Mouse (Mus musculus) kidney, embryonic 15.5 days (tissue): ENCODE results near the gene Ptpro. TPM values are rescaled to one million over a fixed set of nuclear protein-coding genes. Genes with fewer than 3 reads are reported as not detected.

ENCODE experiments used
- ATAC-seq: fragments of 200-750 bp; cut with Nextera tagmentation; replicated peaks from 2 replicates; pipeline ENCODE4 v1.8.0; 2017; ENCODE audit warnings: moderate TSS enrichment; ENCODE audit not compliant: low FRiP score
- H3K27ac ChIP-seq: fragments of 300-500 bp; sonication (generic); 2 replicates; pipeline ENCODE4 v1.5.1; 2015; ENCODE audit warnings: mild to moderate bottlenecking, inconsistent platforms
- H3K27me3 ChIP-seq: fragments of 300-500 bp; sonication (generic); 2 replicates; pipeline ENCODE4 v1.6.1; 2015; ENCODE audit warnings: inconsistent platforms
- H3K36me3 ChIP-seq: fragments of 300-500 bp; sonication (generic); 2 replicates; pipeline ENCODE4 v1.6.1; 2015; ENCODE audit warnings: inconsistent platforms
- H3K4me1 ChIP-seq: fragments of 300-500 bp; sonication (generic); 2 replicates; pipeline ENCODE4 v1.6.1; 2015; ENCODE audit warnings: inconsistent platforms
- H3K4me2 ChIP-seq: fragments of 300-500 bp; sonication (generic); 2 replicates; pipeline ENCODE4 v1.6.1; 2015; ENCODE audit warnings: moderate library complexity, mild to moderate bottlenecking, inconsistent platforms
- H3K4me3 ChIP-seq: fragments of 300-500 bp; sonication (generic); replicated peaks from 2 replicates; pipeline ENCODE4 v1.5.1; 2015; ENCODE audit warnings: mild to moderate bottlenecking, inconsistent platforms
- H3K9ac ChIP-seq: fragments of 300-500 bp; sonication (generic); 2 replicates; pipeline ENCODE4 v1.6.1; 2015; ENCODE audit warnings: mild to moderate bottlenecking, inconsistent platforms
- H3K9me3 ChIP-seq: fragments of 300-500 bp; sonication (generic); replicated peaks from 2 replicates; pipeline ENCODE4 v1.6.1; 2016; ENCODE audit warnings: inconsistent platforms
- WGBS: fragments of 180-500 bp; shearing (Covaris S2); methylation state at CpG from one replicate; pipeline ENCODE4 v1.1.7; 2015; ENCODE audit warnings: mixed read lengths; 5-methylcytosine and 5-hydroxymethylcytosine counted together
- polyA plus RNA-seq: library from polyadenylated mRNA; unstranded; fragments of >200 nt; fragmentation: Nextera tagmentation; extraction: Ambion mirVana; gene quantifications from 2 replicates; pipeline ENCODE4 v1.2.1, GENCODE M21; 2015

The Ptpro gene
- polyA plus RNA-seq, 1 experiment from 2014 or later = 15.9 TPM

DNA sequence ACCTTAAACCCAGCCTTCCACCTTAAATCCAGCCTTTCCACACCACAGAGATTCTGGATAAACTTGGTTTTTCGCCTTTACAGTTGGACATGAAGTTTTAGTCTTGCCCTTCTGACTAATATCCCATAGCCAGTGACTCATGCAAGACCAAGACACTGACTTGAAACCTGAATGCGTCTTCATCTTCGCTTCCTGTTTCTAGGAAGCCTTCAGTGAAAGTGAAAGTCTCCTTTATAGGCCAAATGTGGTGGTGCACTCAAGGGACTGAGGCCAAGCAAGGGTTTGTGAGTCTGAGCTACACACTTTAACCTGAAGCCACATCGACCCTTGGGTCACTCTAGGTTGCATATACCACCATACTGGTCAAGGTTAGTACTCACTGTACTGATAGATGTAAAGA, 50.4 kb downstream of the Ptpro start:
- no peak overlapping the region for H3K9ac ChIP-seq
- no peaks in the 10 kb centered on the region for H3K36me3 ChIP-seq
- H3K4me2 ChIP-seq = no peak overlapping the region
- no peaks in the 10 kb centered on the region for H3K4me1 ChIP-seq
- no peak for ATAC-seq
- H3K27ac ChIP-seq = no peak overlapping the region
- H3K27me3 ChIP-seq = no peaks in the 10 kb centered on the region
- no peaks in the 10 kb centered on the region for H3K9me3 ChIP-seq
- 85% methylated on average over 4 of the region's 4 CpGs for WGBS
- H3K4me3 ChIP-seq = no peak overlapping the region

DNA sequence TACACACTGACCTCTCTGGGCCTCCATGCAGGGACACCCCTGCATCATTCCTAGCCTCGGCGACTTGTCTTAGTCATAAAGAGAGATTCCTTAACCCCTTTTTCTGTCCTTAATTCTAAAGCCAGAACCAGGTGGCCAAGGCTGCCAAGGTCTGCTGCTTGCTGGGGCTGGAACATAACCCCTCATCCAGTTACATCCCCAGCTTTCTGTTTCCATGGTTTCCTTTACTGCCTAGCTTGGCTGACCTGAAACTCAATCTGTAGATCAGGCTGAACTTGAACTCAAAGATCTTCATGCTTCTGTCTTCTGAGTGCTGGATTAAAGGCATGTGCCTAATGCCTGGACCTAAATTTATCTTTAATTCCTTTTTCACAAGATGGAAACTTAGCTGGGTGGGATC, 51.7 kb downstream of the Ptpro start:
- Histone ChIP-seq H3K9ac (no peak overlapping the region), H3K4me1 (no peaks in the 10 kb centered on the region), H3K4me3 (no peak overlapping the region), H3K4me2 (no peak overlapping the region), H3K9me3 (no peaks in the 10 kb centered on the region), H3K27me3 (no peaks in the 10 kb centered on the region), H3K27ac (0 out of 2 replicates have a peak overlapping the region, but pooled peaks have one; percentile 11), H3K36me3 (no peaks in the 10 kb centered on the region)
- 30% methylated on average over 2 of the region's 2 CpGs for WGBS
- ATAC-seq = peak; percentile 71

DNA sequence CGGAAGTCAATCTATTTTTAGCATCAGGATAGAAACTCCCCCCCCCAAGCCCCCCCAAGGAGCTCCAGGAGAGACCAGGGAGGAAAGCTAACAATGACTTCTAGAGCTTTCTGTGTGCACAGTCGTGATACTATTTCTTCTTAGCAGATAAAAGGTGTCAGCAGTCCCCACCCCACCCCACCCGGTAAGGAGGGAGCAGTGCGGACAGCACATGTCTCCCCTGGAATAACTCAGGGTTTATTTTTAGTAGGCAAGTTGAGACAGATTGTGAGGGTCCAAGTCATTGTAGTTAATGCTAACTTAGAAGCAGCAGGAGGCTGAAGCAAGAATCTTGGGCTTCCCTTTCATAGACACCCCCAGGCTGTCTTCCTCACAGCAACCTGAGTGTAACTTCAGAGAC, 63.1 kb downstream of the Ptpro start:
- no peak for ATAC-seq
- H3K4me1 ChIP-seq = peaks cover 4% of the 10 kb centered on the region; the same call in 1 of the 2 replicates
- H3K27me3 ChIP-seq = no peaks in the 10 kb centered on the region
- H3K4me2 ChIP-seq = no peak overlapping the region
- no peaks in the 10 kb centered on the region for H3K9me3 ChIP-seq
- WGBS = 53% methylated on average over 4 of the region's 4 CpGs
- no peak overlapping the region for H3K4me3 ChIP-seq
- H3K36me3 ChIP-seq = no peaks in the 10 kb centered on the region
- H3K27ac ChIP-seq = no peak overlapping the region
- no peak overlapping the region for H3K9ac ChIP-seq

DNA sequence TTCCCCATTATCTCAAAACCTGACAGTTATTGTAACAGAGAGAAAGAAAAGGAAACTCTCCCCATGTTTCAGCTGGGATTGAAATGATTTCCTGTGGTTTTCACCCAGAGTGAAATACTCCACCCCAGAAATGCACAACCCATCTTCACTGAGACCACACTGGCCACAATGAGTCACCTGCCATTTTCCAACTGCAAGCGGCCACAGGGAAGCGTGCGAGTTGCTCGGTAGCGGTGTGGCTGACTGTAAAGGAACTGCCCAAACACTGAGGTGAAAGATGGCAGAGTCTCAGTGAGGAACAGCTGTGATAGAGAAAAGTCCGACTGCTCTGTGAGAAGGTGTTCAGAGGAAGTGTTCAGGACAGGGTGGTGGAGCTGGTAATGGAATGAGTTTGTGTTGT, 64.2 kb downstream of the Ptpro start:
- H3K9me3 ChIP-seq = no peaks in the 10 kb centered on the region
- H3K27me3 ChIP-seq = no peaks in the 10 kb centered on the region
- no peak overlapping the region for H3K4me3 ChIP-seq
- WGBS = 82% methylated on average over 6 of the region's 6 CpGs
- H3K9ac ChIP-seq = no peak overlapping the region
- H3K4me1 ChIP-seq = peaks cover 4% of the 10 kb centered on the region; the same call in 1 of the 2 replicates
- H3K4me2 ChIP-seq = no peak overlapping the region
- H3K27ac ChIP-seq = no peak overlapping the region
- ATAC-seq = no peak
- no peaks in the 10 kb centered on the region for H3K36me3 ChIP-seq

DNA sequence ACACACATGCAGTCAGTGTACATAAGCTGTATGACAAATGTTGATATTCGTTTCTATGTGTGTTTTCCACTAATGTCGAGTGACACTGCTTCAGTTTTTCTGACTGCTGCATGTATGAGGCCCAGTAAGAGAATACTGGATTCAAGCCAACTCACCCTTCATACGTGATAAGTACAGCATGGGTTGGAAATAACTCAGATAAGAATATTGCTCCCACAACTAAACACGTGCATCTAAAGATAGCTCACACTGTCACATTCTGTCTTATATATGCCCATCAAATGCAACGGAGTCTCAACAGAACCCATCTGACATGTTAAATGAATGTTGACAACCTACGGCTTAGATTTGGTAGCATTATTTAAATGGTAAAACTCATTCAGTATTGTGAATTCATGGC, 65.4 kb downstream of the Ptpro start:
- H3K27ac ChIP-seq = no peak overlapping the region
- H3K4me2 ChIP-seq = no peak overlapping the region
- H3K36me3 ChIP-seq = no peaks in the 10 kb centered on the region
- 86% methylated on average over 6 of the region's 6 CpGs for WGBS
- H3K4me3 ChIP-seq = no peak overlapping the region
- H3K4me1 ChIP-seq = peaks cover 4% of the 10 kb centered on the region; the same call in 1 of the 2 replicates
- ATAC-seq = 0 out of 2 replicates have a peak, but pooled peaks have one; percentile 36
- no peak overlapping the region for H3K9ac ChIP-seq
- H3K27me3 ChIP-seq = no peaks in the 10 kb centered on the region
- H3K9me3 ChIP-seq = no peaks in the 10 kb centered on the region

DNA sequence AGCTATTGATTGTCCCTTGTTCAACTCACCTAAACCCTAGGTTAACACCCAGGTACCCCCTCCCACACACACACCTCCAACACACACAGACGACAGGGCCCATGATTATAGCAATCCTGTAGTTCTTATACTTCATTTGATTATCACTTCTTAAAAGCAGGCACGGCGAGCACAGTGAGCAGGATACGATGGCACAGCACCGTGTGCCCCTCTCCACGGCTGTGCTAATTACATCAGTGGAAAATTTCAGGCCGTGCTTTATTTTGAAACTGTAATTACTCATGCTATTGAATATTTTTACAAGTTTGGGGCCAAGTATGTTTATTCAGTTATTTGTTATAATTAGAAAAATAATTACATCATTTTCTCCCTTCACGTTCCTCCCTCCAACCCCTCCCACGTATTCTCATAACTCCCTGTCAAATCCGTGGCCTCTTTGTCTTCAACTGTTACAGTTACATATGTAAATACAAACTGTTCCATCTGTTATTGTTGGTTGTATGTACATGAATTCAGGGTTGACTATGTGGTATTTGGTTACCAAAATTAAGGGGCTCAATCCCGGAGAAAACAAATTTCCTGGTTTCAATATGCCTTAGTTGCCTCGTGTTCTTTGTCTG, 66.2 kb downstream of the Ptpro start:
- Histone ChIP-seq H3K4me3 (no peak overlapping the region), H3K9ac (no peak overlapping the region), H3K4me2 (no peak overlapping the region), H3K9me3 (no peaks in the 10 kb centered on the region), H3K27me3 (no peaks in the 10 kb centered on the region), H3K36me3 (no peaks in the 10 kb centered on the region), H3K27ac (no peak overlapping the region), H3K4me1 (peaks cover 4% of the 10 kb centered on the region; the same call in 1 of the 2 replicates)
- ATAC-seq = no peak
- WGBS = 83% methylated on average over 12 of the region's 12 CpGs

DNA sequence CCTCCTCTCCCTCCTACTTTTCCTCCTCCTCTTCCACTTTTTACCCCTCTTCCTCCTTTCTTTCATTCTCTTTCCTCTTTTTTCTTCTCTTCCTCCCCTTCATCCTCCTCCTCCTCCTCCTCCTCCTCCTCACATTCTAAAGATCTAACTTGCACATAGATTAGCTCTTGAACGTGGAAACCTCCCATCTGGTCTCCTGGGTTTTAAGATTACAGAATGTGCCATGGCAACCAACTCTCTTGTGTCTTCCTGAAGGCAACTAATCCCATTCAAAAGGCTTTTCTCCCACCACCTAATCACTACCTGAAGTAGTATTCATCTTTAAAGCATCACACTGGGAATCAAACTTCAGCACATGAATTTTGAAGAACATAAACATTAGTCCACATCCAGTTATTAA, 67.5 kb downstream of the Ptpro start:
- Histone ChIP-seq H3K27me3 (no peaks in the 10 kb centered on the region), H3K4me2 (no peak overlapping the region), H3K27ac (no peak overlapping the region), H3K4me1 (peaks cover 4% of the 10 kb centered on the region; the same call in 1 of the 2 replicates), H3K9ac (no peak overlapping the region), H3K36me3 (no peaks in the 10 kb centered on the region), H3K9me3 (no peaks in the 10 kb centered on the region), H3K4me3 (no peak overlapping the region)
- WGBS = 54% methylated on average over 1 of the region's 1 CpGs
- no peak for ATAC-seq

DNA sequence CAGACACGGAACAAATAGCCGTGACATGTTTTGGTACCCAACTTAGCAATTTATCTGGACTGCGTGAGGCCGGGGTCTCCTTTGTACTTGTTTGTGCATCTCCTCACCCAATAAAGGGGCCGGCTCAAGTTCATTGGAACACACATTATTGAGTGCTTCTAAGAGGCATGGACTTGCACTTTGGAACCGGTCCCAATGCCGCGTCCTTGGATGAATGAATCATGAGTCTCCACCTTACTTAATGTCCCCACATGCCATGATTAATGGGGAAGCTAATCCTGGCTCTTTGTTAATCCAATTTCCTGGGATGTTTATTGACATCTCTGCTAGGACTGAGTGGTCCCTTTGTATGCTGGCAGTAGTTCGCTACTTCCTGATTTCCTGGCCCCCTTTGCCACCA, 75.6 kb downstream of the Ptpro start:
- Histone ChIP-seq H3K27ac (no peak overlapping the region), H3K36me3 (no peaks in the 10 kb centered on the region), H3K9ac (no peak overlapping the region), H3K4me1 (peaks cover 9% of the 10 kb centered on the region; the same call in 1 of the 2 replicates), H3K27me3 (no peaks in the 10 kb centered on the region), H3K4me3 (no peak overlapping the region), H3K9me3 (no peaks in the 10 kb centered on the region), H3K4me2 (no peak overlapping the region)
- no peak for ATAC-seq
- 52% methylated on average over 9 of the region's 9 CpGs for WGBS

DNA sequence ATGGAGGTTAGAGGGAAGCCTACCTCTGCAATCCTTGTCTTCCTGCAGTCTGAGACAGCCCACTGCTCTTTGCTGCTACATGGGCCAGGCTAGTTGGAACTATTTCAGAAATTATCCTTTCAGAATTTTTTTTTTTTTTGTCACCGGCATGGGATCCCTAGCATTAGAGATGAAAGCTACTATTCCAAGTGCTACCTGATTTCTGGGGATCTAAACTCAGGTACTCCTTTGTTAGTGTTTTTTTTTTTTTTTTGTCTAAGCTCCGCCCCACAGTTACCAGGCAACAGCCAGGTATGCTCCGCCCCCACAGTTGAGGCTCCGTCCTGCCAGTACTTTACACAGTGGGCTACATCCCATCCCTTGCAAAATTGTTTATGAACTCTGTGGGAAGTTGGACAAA, 76.1 kb downstream of the Ptpro start:
- H3K4me1 ChIP-seq = peaks cover 9% of the 10 kb centered on the region; the same call in 1 of the 2 replicates
- no peak overlapping the region for H3K4me3 ChIP-seq
- no peaks in the 10 kb centered on the region for H3K9me3 ChIP-seq
- no peak overlapping the region for H3K27ac ChIP-seq
- H3K27me3 ChIP-seq = no peaks in the 10 kb centered on the region
- H3K9ac ChIP-seq = no peak overlapping the region
- H3K36me3 ChIP-seq = no peaks in the 10 kb centered on the region
- 65% methylated on average over 4 of the region's 4 CpGs for WGBS
- H3K4me2 ChIP-seq = no peak overlapping the region
- no peak for ATAC-seq

DNA sequence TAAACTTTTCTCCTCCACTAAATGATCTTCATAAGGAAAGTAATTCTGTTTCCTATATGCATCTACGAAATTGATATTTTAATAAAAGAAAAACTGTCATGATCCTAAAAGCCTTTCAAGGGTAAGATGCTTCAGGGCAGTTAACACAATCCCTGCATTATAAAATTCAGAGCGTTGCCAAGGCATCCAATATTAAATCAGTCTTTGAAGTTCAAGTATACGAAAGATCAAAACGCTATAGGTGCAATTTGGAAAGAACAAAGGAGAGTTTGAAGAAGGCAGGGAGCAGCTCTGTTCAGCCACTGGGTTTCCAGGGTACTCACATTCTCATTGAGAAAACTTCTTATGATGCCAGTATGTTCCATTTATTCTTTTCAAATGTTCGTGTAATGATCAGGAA, 78.7 kb downstream of the Ptpro start:
- no peak for ATAC-seq
- peaks cover 9% of the 10 kb centered on the region; the same call in 1 of the 2 replicates for H3K4me1 ChIP-seq
- H3K27ac ChIP-seq = no peak overlapping the region
- no peaks in the 10 kb centered on the region for H3K36me3 ChIP-seq
- no peak overlapping the region for H3K9ac ChIP-seq
- no peak overlapping the region for H3K4me3 ChIP-seq
- H3K4me2 ChIP-seq = no peak overlapping the region
- H3K27me3 ChIP-seq = no peaks in the 10 kb centered on the region
- WGBS = 64% methylated on average over 5 of the region's 5 CpGs
- H3K9me3 ChIP-seq = no peaks in the 10 kb centered on the region

DNA sequence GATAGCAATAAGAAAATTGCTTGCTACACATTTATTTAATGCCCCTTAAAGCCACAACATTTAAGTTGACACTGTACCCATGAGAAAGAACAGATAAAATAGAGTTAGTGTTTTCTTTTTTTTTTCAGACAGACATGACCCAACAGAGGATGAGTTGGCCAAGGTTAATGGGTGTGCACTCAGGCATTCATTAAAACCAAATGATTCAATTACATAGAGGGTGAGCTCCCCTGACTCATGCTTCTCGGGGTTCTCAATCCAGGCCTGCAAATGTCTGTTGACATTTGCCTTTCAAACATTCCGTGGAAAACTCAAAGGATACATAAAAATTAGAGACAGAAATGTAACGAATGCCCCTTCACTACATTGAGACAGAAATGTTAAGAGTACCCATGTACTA, 79.7 kb downstream of the Ptpro start:
- peaks cover 9% of the 10 kb centered on the region; the same call in 1 of the 2 replicates for H3K4me1 ChIP-seq
- no peaks in the 10 kb centered on the region for H3K27me3 ChIP-seq
- no peak overlapping the region for H3K4me3 ChIP-seq
- 56% methylated on average over 3 of the region's 3 CpGs for WGBS
- ATAC-seq = no peak
- H3K9ac ChIP-seq = no peak overlapping the region
- H3K4me2 ChIP-seq = no peak overlapping the region
- H3K27ac ChIP-seq = no peak overlapping the region
- no peaks in the 10 kb centered on the region for H3K9me3 ChIP-seq
- no peaks in the 10 kb centered on the region for H3K36me3 ChIP-seq

DNA sequence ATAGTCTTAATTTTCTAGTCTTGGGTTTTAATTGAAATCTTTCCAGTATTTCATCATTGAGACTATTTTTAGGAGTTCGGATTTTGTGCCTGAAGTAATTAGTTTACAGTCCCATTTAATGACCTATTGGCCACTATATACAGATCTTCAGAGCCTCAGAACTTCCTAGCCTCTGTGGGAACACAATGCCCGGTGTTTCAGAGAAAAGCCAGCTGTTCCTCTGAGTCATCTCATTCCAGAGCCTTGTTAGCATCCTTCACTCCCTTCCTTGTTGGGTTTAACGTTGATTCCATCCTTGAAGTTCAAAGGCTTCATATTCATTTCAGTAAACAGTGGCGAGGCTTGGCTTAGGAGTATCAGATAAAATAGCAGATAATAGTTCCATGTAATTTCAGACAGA, 87.0 kb downstream of the Ptpro start:
- 25% methylated on average over 4 of the region's 4 CpGs for WGBS
- no peaks in the 10 kb centered on the region for H3K36me3 ChIP-seq
- no peaks in the 10 kb centered on the region for H3K4me1 ChIP-seq
- no peak overlapping the region for H3K27ac ChIP-seq
- no peaks in the 10 kb centered on the region for H3K27me3 ChIP-seq
- H3K4me2 ChIP-seq = no peak overlapping the region
- H3K9ac ChIP-seq = no peak overlapping the region
- no peaks in the 10 kb centered on the region for H3K9me3 ChIP-seq
- no peak overlapping the region for H3K4me3 ChIP-seq
- ATAC-seq = no peak
